Mouse (Mus musculus): ENCODE results near the gene Resp18. TPM values are rescaled to one million over a fixed set of nuclear protein-coding genes. Genes with fewer than 3 reads are reported as not detected.

Resp18 gene
- polyA plus RNA-seq, 2 experiments = not detected

DNA sequence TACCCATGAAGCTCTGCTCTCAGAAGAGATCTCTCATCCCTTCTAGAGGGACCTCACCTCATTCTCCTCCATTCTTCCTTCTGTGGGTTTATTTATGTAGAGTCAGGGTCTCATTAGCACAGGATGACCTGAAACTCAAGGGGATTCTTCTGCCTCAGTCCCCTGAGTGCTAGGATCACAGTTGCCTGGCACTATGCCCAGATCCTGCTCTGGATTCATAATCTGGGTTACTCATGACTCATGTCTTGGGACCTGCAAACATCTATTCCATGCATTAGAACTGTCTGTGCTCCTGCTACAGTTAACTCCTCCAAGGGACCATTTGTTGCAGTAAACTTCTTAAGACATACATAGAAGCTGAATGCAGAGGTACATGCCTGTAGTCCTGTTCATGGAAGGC lies 16.9 kb downstream of the Resp18 start:
- no peak for DNase-seq (ENCODE audit: low read depth in 3 of 3, low spot score in 3 of 3)
- ATAC-seq (ENCODE audit: insufficient read depth) = no peak

DNA sequence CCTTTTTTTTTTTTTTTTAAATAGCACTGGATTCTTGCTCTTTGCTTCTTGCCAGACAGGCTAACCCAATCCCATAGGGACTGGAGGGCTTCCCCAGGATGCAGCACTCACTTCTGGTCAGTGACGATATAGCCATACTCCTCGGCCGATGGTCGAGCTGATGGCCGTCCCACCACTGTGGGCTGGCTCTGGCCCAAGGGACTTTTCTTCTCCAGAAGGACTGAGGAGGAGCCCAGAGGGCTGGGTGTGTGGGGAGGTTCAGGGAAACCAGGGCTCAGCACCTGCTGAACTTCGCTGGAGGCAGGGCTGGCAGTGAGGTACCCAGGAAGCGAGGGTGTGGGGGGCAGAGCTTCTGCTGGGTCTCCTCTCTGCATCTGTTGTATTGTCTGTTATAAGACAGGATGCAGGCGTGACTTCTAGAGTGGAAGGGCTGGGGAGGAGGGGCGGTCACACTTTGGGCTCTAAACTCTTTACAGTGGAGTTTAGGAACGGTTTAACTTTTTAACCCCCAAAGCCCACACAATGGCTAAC lies 22.6 kb downstream of the Resp18 start:
- TF ChIP-seq EP300 (IDR thresholded peaks at IDR 0.05; ENCODE audit: low read depth) (no peak), CTCF (IDR thresholded peaks at IDR 0.05; ENCODE audit: low read depth) (no peak)
- H3K36me3 ChIP-seq (replicated peaks; ENCODE audit: control insufficient read depth, insufficient read depth, low read depth) = no peaks in the 10 kb centered on the region
- peaks cover 0 to 3% of the 10 kb centered on the region in 2 experiments; a peak in 2 of 4 replicates for H3K4me1 ChIP-seq (replicated peaks; ENCODE audit: control insufficient read depth in 2 of 2, insufficient read depth in 2 of 2, low read length in 1 of 2)
- H3K4me2 ChIP-seq (ENCODE audit: low read depth) = no peak overlapping the region
- H3K9me3 ChIP-seq (ENCODE audit: control insufficient read depth, low read length) = no peaks in the 10 kb centered on the region
- no peaks in the 10 kb centered on the region for H3K27me3 ChIP-seq (ENCODE audit: control insufficient read depth, insufficient read depth, low read length)
- no peak overlapping the region for H3K4me3 ChIP-seq (ENCODE audit: insufficient read depth in 1 of 2, low read depth in 2 of 2, low read length in 2 of 2)
- H3K27ac ChIP-seq = no peak overlapping the region
- 46% methylated on average over 10 of the region's 10 CpGs for WGBS (ENCODE audit: insufficient replicate concordance)
- no peak for ATAC-seq (ENCODE audit: insufficient read depth)
- no peak overlapping the region for H3K9ac ChIP-seq (replicated peaks)
- no peak for DNase-seq (ENCODE audit: low read depth in 3 of 3, low spot score in 3 of 3)

More for the DNA sequence above, 16.9 kb downstream of the Resp18 start:
- Histone ChIP-seq H3K27me3 (ENCODE audit: control insufficient read depth, insufficient read depth, low read length) (peaks cover 27% of the 10 kb centered on the region), H3K4me1 (replicated peaks; ENCODE audit: control insufficient read depth in 2 of 2, insufficient read depth in 2 of 2, low read length in 1 of 2) (no peaks in the 10 kb centered on the region), H3K4me3 (ENCODE audit: insufficient read depth in 1 of 2, low read depth in 2 of 2, low read length in 2 of 2) (no peak overlapping the region), H3K9me3 (ENCODE audit: control insufficient read depth, low read length) (no peaks in the 10 kb centered on the region), H3K4me2 (ENCODE audit: low read depth) (no peak overlapping the region), H3K36me3 (replicated peaks; ENCODE audit: control insufficient read depth, insufficient read depth, low read depth) (no peaks in the 10 kb centered on the region), H3K9ac (replicated peaks) (no peak overlapping the region), H3K27ac (no peak overlapping the region)
- TF ChIP-seq EP300 (IDR thresholded peaks at IDR 0.05; ENCODE audit: low read depth) (no peak), CTCF (IDR thresholded peaks at IDR 0.05; ENCODE audit: low read depth) (no peak)

DNA sequence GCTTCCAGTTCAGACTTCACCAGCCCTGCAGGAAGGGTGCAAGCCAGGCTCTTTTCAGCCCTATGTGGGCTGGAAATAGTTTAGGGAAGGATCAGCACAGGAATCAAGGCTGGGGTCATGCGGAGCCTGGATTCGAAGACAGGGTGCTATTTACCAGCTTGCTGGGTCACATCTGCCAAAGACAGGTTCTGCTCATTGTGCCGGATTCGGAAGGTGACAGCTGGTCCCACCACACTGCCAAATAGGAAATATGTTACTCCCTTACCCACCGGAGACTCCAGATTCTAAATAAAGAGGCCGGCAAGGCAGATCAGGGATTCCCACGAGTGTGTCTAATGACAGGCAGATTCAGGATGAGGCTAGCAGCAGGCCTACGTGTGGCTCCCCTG lies 23.6 kb downstream of the Resp18 start:
- WGBS (ENCODE audit: insufficient replicate concordance) = 68% methylated on average over 8 of the region's 8 CpGs
- H3K27ac ChIP-seq = no peak overlapping the region
- TF ChIP-seq EP300 (IDR thresholded peaks at IDR 0.05; ENCODE audit: low read depth) (no peak), CTCF (IDR thresholded peaks at IDR 0.05; ENCODE audit: low read depth) (no peak)

DNA sequence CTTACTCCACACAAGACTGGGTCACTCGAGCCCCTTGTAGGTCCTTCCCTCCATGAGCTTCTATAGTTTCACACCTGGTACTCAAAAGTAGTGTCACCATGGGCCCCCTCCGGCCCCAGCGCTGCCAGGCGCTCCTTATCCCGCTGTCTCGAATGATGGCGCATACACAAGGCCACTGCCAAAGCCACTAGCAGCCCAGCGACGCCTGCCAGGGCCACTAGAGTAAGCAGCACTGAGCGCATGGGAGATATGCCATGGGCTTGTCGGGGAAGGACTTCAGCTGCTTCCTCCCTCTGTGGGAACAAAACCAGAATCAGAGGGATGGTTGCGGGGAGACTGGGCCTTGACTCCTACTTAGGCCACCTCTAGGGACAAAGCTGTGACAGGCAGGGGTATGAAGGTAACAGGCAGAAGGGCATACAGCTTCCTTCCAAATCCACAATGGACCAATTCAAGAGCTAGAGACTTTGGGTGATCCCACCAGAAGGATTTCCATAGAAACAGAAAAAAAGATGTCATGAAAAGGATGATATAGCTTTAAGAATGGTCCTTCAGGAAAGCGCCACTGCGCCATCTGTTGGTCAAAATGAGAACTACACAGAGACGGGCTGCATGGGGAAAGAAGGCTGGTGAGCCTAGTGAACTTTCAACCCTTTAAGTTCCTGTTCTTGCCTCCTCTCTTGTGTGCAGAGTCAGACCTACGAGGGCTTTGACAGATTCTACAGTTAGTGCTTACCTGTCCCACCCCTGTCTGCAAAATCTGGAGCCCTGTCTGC lies 24.2 kb downstream of the Resp18 start:
- ATAC-seq (ENCODE audit: insufficient read depth) = no peak
- DNase-seq (ENCODE audit: low read depth in 3 of 3, low spot score in 3 of 3) = peak; percentile 56 to 65 (median 58)
- 54% methylated on average over 16 of the region's 16 CpGs for WGBS (ENCODE audit: insufficient replicate concordance)

More for the DNA sequence above, 23.6 kb downstream of the Resp18 start:
- Histone ChIP-seq H3K27me3 (ENCODE audit: control insufficient read depth, insufficient read depth, low read length) (no peaks in the 10 kb centered on the region), H3K4me1 (replicated peaks; ENCODE audit: control insufficient read depth in 2 of 2, insufficient read depth in 2 of 2, low read length in 1 of 2) (peaks cover 0 to 3% of the 10 kb centered on the region in 2 experiments; a peak in 2 of 4 replicates), H3K9ac (replicated peaks) (no peak overlapping the region), H3K4me2 (ENCODE audit: low read depth) (no peak overlapping the region), H3K9me3 (ENCODE audit: control insufficient read depth, low read length) (no peaks in the 10 kb centered on the region), H3K4me3 (ENCODE audit: insufficient read depth in 1 of 2, low read depth in 2 of 2, low read length in 2 of 2) (no peak overlapping the region), H3K36me3 (replicated peaks; ENCODE audit: control insufficient read depth, insufficient read depth, low read depth) (no peaks in the 10 kb centered on the region)
- no peak for ATAC-seq (ENCODE audit: insufficient read depth)
- no peak for DNase-seq (ENCODE audit: low read depth in 3 of 3, low spot score in 3 of 3)

DNA sequence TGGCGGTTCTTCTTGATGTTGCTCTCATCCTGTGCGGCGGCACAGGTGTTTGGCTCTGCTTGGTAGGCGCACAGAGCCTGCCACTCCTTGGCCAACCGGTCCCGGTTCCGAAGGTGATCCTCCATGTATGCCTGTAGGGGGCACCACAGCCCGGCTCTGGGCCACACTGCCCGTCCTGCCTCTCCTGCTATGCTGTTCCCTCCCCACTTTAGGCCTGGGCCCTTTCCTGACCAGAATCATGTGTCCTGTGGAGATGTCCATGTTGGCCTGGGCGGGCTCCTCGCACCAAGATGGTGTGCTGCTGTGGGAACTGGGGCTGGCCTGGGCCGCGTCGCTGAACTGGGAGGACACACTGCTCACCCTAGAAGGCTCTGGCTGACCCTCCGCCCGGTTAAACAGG lies 25.2 kb downstream of the Resp18 start:
- H3K4me1 ChIP-seq (replicated peaks; ENCODE audit: control insufficient read depth in 2 of 2, insufficient read depth in 2 of 2, low read length in 1 of 2) = peaks cover 0 to 6% of the 10 kb centered on the region in 2 experiments; a peak in 2 of 4 replicates
- no peak overlapping the region for H3K4me2 ChIP-seq (ENCODE audit: low read depth)
- DNase-seq (ENCODE audit: low read depth in 3 of 3, low spot score in 3 of 3) (no peak), ATAC-seq (ENCODE audit: insufficient read depth) (no peak)
- no peaks in the 10 kb centered on the region for H3K27me3 ChIP-seq (ENCODE audit: control insufficient read depth, insufficient read depth, low read length)
- H3K27ac ChIP-seq = no peak overlapping the region
- no peaks in the 10 kb centered on the region for H3K9me3 ChIP-seq (ENCODE audit: control insufficient read depth, low read length)
- H3K4me3 ChIP-seq (ENCODE audit: insufficient read depth in 1 of 2, low read depth in 2 of 2, low read length in 2 of 2) = no peak overlapping the region
- no peaks in the 10 kb centered on the region for H3K36me3 ChIP-seq (replicated peaks; ENCODE audit: control insufficient read depth, insufficient read depth, low read depth)
- TF ChIP-seq CTCF (IDR thresholded peaks at IDR 0.05; ENCODE audit: low read depth) (peak; percentile 55), EP300 (IDR thresholded peaks at IDR 0.05; ENCODE audit: low read depth) (no peak)
- H3K9ac ChIP-seq (replicated peaks) = no peak overlapping the region
- WGBS (ENCODE audit: insufficient replicate concordance) = 75% methylated on average over 16 of the region's 16 CpGs

More for the DNA sequence above, 24.2 kb downstream of the Resp18 start:
- Histone ChIP-seq H3K4me1 (replicated peaks; ENCODE audit: control insufficient read depth in 2 of 2, insufficient read depth in 2 of 2, low read length in 1 of 2) (peaks cover 0 to 3% of the 10 kb centered on the region in 2 experiments; a peak in 2 of 4 replicates), H3K4me2 (ENCODE audit: low read depth) (no peak overlapping the region), H3K4me3 (ENCODE audit: insufficient read depth in 1 of 2, low read depth in 2 of 2, low read length in 2 of 2) (no peak overlapping the region), H3K9me3 (ENCODE audit: control insufficient read depth, low read length) (no peaks in the 10 kb centered on the region), H3K9ac (replicated peaks) (no peak overlapping the region), H3K36me3 (replicated peaks; ENCODE audit: control insufficient read depth, insufficient read depth, low read depth) (no peaks in the 10 kb centered on the region), H3K27ac (no peak overlapping the region), H3K27me3 (ENCODE audit: control insufficient read depth, insufficient read depth, low read length) (no peaks in the 10 kb centered on the region)
- TF ChIP-seq EP300 (IDR thresholded peaks at IDR 0.05; ENCODE audit: low read depth) (no peak), CTCF (IDR thresholded peaks at IDR 0.05; ENCODE audit: low read depth) (peak; percentile 94)

Data from liver, embryonic 14.5 days (tissue).